Mouse (Mus musculus): ENCODE measurements around the gene Gm609. TPM values are rescaled to one million over a fixed set of nuclear protein-coding genes. Genes with fewer than 3 reads are reported as not detected.
"Not testable (repeated sequence)": the region's sequence is repeated elsewhere in the genome, so short reads cannot be mapped to it uniquely, and the experiment has no call there.

Gm609 gene
- not detected for total RNA-seq (2021)
- long read RNA-seq, experiment 1, result 0 reads
- long read RNA-seq, experiment 2, result 0 reads

DNA sequence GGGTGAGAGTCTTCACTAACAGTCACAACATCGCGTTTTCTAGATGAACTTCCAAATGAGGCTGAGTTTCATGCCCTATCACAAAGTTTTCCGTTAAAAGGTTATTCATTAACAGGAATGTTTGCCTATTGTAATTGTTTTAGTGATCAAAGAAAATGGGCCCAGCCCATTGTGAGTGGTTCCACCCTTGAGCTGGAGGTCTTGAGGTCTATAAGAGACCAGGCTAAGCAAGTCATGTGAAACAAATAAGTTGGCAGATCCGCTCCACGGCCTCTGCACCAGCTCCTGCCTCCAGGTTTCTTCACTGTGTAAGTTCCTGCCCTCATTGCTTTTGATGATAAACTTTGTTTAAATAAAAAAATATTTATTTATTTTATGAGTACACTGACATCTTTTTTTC, at the start of gene Gm609:
TSS of gene Gm609 (minus strand) at position 43 of the 400 bp plus-strand sequence.
- no peak for DNase-seq (ENCODE audit: low spot score in 2 of 2)

DNA sequence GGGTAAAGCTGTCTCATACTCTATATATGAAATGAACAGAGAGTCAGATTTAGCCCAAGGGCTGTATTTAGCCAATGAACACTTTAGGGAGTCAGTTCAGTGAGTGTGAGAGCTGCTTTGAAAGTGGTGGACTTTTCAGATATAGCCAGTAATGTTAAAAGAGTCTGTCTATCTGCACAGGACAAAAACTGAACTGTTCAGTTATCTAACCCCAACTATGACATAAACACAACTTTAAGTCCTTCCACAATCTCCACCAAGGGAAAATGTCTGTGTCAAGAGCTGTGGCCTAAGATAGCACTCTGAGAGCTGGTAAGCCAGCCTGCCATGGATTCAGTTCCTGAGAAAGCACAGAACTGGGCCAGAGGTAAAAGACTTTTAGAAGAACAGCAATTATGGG, 49.3 kb upstream of the Gm609 start:
- no peak for DNase-seq (ENCODE audit: low spot score in 2 of 2)

DNA sequence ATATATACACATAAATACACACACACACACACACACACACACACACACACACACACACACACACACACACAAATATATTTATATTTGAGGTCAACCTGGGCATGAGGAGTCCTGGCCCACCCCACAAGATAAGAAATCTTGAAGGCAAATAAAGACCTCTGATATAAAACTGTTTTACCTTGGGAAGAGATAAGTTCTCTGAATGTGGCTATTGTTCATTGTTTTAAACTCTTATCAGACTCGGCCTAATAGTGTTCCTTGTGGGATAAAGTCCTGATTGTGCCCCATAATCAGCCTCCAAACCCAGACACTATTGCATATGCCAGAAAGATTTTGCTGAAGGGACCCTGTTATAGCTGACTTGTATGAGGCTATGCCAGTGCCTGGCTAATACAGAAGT, 45.6 kb upstream of the Gm609 start:
- not testable (repeated sequence) for DNase-seq (ENCODE audit: low spot score in 2 of 2)

DNA sequence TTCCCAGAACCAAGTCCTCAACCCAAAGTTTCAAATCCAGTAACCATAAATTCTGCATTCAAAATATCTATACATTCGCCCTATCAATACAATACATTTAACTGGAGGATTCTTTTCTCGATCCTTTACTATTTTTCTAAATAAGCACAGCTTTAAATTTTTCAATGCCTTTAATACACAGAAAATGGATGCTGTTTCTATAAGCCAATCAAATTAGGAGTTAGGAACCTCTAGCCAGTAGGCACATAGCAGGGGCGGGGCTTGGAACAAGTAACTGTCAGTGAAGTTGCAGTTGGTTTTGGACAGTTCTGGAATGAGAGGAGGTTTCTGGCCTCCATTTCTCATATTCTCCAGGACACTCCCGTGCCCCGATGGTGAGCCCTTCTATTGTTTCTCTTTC, 42.2 kb upstream of the Gm609 start, which contains the start of gene Slc9c1:
TSS of gene Slc9c1 (plus strand) at position 301 of the 400 bp plus-strand sequence.
- DNase-seq (ENCODE audit: low spot score in 2 of 2), result no peak

DNA sequence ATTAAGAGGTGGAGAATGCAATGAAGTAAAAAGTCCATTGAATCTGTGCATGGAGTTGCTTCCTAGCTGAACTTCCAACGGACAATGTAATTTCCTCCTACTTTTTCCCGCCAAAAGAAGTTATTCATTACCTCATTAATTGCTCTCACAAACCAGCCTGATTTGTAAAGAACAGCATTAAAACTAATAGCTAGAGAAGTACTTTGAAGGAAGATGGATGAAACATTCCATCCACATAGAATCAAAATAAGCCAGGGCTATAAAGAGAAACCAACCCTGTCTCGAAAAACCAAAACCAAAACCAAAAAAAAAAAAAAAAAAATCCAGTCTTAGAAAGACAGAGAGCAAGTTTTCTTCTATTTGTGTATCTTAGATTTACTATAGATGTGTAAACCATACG, 39.2 kb upstream of the Gm609 start, which contains the start of gene Gm17783:
TSS of gene Gm17783 (minus strand) at position 101 of the 400 bp plus-strand sequence.
- DNase-seq (ENCODE audit: low spot score in 2 of 2), result no peak

DNA sequence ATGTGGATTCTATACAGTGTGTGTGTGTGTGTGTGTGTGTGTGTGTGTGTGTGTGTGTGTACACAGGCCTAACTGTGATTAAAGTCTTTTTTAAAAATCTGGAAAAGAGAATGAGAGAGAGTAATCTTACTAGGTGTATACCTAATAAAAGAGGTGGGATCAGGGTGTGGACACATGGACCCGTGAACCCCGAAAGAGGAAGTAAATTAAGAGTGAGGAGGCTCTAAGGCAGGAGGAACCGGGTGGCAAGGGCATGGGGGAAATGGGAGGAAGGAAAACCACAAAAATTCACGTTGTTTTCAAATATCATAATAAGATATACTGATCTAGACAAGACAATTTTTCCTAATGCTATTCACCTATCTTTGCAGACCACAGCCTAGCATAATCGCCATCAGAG, 32.8 kb upstream of the Gm609 start:
- DNase-seq (ENCODE audit: low spot score in 2 of 2), result no peak

DNA sequence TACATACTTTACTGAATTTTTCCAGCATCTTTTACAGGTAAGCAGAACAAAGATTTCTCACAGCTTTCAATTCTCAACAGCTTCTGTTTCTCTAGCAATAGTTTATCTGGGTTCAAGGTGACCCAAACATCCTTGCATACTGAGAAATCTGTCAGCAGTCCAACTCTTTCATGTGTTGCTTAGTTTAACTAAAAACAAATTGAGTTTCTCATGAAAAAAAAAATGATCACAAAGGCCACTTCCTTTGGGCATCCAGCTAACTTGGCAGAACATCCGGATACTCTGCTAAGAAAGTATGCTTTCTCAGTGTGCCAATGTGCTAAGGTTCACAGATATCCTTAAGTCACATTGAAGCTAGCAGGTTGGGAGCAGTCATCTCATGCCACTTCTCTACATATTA, 2.6 kb upstream of the Gm609 start:
- DNase-seq (ENCODE audit: low spot score in 2 of 2), result no peak

DNA sequence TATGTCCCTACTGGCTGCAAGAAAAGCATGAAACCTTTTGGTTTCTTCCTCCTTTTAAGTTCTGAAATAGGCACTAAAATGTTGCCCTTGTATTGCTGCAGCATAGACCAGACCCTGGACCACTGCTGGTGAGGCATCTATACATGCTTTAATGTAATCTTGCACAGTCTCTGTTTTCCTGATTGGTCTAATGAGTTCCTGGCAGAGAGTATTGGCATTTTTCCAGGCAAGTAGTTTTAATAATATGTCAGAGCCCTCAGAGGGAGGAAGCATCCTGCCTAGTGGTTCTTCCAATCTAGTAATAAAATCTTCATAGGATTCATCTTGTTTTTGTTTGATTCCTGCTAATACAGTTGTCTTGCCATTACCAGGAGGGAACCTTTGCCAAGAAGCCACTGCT, 15.8 kb downstream of the Gm609 start:
- no peak for DNase-seq (ENCODE audit: low spot score in 2 of 2)

DNA sequence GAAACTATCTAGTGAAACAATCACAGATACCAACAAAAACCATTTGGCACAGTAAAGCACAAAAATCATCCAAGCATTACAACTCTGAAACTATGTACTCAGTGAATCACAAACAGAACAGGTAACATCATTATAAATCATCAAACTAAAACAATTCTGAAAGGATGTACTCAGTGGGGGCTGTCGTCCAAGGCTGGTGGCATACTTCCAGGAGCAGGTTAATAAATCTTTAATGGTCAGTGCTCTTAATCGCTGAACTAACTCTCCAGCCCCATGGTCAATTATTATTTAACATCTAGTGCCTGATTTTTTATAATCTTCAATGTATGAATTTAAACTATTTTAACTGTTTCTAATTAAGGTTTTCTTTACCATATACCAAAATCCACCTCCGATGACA, 20.9 kb downstream of the Gm609 start:
- not testable (repeated sequence) for DNase-seq (ENCODE audit: low spot score in 2 of 2)

DNA sequence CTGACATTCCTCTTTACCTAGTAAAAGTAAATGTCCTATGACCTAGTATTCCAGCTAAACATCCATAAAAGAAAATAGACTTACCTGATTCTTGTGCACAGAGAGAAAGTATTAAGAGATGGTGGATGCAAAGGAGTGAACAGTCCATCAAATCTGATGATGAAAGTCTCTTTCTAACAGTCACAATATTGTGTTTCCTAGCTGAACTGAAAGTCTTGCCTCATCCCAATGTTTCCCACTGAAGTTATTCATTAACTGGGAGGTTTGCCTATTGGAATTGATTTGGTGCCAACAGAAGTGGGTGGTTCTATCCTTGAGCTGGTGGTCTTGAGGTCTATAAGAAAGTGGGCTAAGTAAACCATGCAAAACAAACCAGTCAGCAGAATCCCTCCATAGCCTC, 38.0 kb downstream of the Gm609 start:
- DNase-seq (ENCODE audit: low spot score in 2 of 2), result no peak

DNA sequence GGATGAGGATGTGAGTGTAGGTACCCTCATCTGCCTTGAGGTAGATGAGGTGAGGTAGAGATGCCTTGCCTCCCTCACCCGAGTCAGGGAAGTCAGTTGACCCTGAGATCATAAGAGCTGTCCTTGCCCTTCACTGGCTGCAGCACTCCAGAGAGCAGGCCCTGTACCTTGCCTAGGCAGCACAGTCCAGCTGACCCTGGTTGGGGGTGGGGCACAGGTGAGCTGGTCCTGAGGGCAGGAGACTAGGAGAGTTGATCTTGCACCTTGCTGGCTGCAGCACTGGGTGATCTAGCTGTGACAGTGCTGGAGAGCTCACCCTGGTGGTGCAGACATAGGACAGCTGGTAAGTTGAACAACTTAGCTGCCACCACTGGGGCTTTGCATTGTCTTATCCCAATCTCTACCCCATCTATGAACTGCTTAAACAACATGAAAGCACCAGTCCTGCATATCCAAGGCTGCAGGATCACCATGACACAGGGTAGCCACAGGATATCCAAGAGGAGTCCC, 55.5 kb downstream of the Gm609 start:
- DNase-seq (ENCODE audit: low spot score in 2 of 2), result no peak

DNA sequence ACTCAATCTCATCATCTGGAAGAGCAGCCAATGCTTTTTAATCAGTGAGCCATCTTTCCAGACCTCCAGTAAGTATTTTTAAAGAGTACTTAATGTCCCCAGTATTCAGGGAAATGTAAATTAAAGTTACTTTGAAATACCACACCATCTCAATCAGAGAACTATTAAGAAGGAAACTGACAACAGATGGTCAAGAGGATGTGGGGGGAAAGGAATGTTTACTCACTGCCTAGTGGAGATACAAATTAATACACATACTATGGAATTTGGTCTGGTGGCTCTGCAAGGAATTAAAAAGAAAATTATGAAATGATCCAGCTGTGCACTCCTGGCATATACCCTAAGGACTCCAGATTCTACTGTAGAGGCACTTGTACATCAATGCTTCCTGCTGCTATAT, 57.2 kb downstream of the Gm609 start:
- no peak for DNase-seq (ENCODE audit: low spot score in 2 of 2)

DNA sequence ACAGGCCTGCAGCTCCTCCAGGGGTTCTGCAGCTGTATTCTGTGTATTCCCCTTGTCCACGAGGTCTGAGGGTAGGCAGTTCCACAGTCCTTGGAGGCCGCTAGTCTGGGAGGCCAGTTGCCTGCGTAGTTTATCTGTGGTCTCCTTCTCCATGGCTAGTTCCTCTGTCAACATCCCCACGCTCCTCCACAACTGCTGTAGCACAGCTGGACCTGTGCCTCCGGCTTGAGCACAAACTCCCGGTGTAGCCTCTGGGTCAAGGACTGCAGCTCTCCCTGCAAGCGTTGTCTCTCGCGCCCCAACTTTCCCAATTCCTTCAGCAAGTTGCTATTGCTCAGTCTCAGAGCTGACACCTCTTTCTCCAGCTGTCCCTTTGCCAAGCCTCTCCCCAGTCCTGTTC, 65.1 kb downstream of the Gm609 start:
- DNase-seq (ENCODE audit: low spot score in 2 of 2), result no peak

DNA sequence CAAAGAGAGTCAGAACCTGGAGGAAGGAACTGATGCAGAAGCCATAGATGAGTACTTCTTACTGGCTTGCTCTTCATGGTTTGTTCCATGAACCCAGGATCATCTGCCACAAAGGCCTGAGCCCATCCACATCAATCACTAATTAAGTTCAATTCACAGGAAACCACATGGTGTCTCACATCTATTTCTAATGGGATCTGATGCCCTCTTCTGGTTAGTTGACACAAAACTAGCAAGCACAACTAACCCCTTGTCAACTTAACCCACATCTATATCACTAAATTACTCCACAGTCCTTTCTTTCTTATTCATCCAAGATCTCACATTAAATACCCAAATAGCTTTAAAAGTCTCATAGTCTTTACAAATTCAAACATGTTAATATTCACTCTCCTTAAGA, 79.3 kb downstream of the Gm609 start:
- DNase-seq (ENCODE audit: low spot score in 2 of 2), result no peak

DNA sequence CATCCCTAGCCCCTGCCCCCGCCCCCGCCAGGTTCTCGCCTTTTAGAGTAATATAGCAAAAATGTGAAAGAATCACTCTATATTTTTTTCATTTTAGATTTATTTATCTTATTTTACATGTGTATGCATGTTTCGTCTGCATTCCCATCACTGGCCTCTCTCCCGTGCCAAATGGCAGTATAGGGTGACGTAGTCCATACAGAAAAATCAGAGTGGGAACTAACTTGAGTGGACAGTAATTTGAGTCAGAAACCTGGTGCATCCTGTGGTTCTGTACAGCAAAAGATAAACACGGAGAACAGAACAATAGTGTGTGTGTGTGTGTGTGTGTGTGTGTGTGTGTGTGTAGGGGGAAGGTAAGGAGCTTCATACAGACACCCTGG, 83.7 kb downstream of the Gm609 start:
- not testable (repeated sequence) for DNase-seq (ENCODE audit: low spot score in 2 of 2)

DNA sequence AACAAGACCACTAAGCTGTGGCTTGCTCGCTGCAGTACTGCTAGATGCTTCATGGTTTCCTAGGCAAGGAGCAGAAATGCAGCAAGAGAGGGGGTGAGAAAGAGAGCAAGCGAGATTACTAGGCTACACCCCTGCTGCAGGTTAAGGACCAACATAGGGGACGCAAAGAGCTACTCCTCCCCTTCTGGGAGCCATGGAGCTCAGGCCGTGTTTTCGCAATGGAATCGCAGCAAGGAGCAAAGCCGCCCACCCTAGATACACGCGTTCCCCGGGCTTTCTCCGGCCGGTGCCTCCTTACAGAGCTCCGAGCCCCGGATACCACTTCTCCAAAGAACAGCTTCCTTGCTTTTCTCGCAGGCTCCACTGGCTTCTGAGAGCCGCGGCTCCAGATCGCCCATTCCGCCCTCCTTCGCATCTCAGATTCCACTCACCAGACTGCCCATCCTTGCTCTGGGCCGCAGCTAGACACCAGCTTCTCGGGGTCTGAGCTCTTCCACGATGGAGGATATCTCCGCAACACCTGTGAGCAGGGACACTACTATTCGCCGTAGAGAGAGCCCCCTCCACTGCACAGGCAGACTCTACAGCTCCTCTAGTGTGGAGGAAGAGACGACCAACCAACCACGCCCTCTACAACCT, 84.2 kb downstream of the Gm609 start, which contains the start of gene Cd200:
TSS of gene Cd200 (minus strand) at position 629 of the 639 bp plus-strand sequence.
- peak; percentile 16 to 31 for DNase-seq (ENCODE audit: low spot score in 2 of 2)

DNA sequence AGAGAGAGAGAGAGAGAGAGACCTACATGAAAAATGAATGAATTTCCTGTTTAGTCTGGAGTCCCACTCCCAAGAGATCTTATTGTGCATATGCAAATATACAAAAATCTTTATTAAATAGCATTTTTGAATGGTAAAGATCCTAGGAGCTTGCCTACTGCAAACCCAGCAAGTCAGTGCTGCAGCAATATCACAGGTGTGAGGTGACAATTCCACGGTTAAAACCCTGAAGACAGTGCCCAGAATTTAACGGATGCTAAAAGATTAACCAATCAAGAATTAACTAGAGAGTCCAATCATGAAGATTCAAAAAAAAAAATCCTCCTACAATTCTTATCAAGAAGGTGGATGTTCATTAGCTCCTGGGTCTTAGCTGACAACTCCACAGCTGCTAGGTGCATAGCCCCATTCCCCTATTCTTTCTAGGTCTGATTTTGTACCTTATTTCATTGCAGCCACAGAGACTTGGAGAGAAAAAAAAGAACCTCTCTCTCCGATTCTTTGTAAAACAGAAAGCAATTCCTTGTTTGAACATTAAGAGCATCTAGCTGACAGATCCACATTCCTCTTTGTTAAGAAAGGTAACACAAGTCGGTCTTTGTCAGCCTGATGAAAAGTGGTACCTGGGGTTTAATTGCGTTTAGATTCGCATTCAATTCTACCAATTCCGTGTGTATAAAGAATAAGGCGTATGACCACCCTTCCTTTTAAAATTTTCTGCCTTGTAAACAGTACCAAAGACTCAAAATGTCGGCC, 84.9 kb downstream of the Gm609 start:
- no peak for DNase-seq (ENCODE audit: low spot score in 2 of 2)

DNA sequence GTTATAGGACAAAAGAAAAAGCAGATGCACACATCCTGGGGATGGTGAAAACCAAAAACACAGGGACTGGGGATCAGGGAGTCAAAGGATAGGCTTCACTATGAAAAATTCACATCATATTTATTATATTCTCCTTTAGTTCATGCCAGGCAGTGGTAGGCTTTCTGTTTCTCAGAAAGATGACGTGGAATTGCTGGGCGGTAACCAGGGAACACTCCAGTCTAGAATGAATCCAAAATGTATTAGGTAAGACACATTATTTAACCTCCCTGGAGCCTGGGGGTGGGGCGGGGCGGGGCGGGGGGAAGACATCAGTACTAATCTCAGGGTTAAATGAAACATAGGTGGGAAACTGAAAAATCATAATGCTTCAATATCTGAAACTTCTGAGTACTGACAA, 85.7 kb downstream of the Gm609 start:
- no peak for DNase-seq (ENCODE audit: low spot score in 2 of 2)

DNA sequence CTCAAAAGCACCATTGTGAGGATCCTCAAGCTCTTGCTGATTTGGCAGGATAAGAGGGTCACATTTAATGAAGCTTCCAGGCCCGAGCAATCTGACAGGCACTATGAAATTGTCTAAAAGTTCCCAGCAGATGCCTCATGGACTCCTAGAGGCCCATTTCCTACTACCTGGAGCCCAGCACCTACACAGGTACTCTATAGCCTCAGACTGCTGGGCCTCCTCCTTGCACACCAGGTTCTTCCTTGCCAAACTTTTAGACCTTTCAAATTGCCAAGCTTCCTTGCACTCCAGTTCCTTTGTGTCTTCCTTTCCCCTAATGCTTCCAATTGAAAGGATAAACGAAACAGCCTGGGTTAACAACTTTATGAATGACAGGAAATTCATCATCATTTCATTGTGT, 89.8 kb downstream of the Gm609 start:
- DNase-seq (ENCODE audit: low spot score in 2 of 2), result no peak

DNA sequence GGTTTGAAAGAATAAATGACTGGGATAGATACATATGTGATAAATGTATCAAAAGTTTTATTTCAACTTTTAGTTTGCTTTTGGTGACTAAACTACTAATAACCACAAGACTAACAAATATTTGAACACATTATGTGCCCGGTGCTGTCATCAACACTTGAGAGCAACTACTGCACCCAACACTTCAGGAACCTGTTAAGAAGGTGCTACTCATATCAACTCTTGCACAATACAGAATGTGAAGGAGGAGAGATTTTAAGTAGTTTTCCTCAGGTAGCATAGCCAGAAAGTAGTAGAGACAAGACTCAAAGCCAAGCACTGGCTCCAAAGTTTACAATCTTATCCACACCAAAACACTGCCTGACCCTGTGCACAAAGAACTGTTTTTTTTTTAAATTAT, 90.7 kb downstream of the Gm609 start:
- no peak for DNase-seq (ENCODE audit: low spot score in 2 of 2)

DNA sequence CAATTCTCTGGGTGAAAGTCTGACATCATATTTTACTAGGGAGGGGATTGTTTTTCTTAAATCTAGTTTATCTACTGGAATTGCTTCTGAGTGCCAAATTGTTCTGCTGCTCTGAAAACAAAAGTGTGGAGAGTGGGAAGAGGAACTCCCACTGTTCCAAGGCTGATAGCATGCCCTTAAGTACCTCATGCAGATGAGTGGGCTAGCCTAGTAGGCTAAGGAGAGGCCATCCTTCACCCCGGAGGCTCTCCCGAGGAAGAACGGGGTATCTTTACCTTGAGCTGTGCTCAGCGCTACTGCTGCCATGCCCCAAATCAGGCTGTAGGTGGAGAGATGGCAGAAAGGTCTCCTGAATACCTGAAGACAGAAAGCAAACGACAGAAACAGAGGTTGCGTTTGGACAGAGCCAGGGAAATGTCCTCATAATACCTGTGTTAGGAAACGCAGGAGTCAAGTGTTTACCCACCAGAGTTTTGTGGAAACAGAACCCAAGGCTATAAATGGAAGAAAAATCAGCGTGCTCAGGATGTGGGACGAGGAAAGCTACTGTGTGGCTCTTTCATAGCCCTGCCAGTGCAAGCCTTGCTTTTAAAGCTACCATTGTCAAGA, 92.7 kb downstream of the Gm609 start:
- no peak for DNase-seq (ENCODE audit: low spot score in 2 of 2)

DNA sequence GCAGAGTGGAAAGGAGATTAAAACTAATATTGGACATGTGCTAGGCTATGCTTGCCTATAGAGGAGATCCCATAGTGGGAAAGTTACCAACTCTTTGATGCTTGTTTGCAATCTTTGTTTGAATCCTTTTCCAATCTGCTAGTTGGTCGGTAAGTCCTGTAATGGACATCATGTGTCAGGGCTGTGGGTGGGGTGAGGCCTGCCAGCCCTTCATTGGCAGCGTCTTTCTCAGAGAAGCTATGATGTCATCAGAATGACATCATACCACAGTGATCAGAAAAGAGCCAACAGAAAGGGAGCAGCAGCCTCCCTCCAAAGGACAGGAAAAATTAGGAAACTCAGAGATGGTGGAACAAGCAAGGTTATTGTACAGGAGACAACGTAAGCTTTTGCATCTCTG, 93.4 kb downstream of the Gm609 start:
- no peak for DNase-seq (ENCODE audit: low spot score in 2 of 2)

All from gastrocnemius, postnatal 4 days (tissue).